Mouse (Mus musculus): ENCODE results near the gene Spata16. TPM values are rescaled to one million over a fixed set of nuclear protein-coding genes. Genes with fewer than 3 reads are reported as not detected.

Spata16 gene
- total and polyA plus RNA-seq, 3 experiments = not detected

GRCm38 (mm10) chr3:26847935-26848334 is 210.5 kb downstream of the Spata16 start:
- Histone ChIP-seq H3K4me1 (ENCODE audit: control insufficient read depth in 1 of 2, insufficient read depth in 2 of 2, low read length in 2 of 2) (no peaks in the 10 kb centered on the region), H3K4me3 (ENCODE audit: control insufficient read depth in 1 of 2, insufficient read depth in 1 of 2, low read depth in 2 of 2, low read length in 2 of 2) (no peak overlapping the region), H3K9ac (ENCODE audit: control insufficient read depth, low read depth, low read length, poor library complexity, severe bottlenecking) (no peak overlapping the region), H3K36me3 (ENCODE audit: control insufficient read depth in 1 of 2, insufficient read depth in 2 of 2, low read length in 2 of 2) (no peaks in the 10 kb centered on the region), H3K27me3 (ENCODE audit: control insufficient read depth in 1 of 2, insufficient read depth in 2 of 2, low read length in 2 of 2) (no peaks in the 10 kb centered on the region), H3K27ac (ENCODE audit: control insufficient read depth, low read depth, low read length) (no peak overlapping the region), H3K79me2 (ENCODE audit: control insufficient read depth, insufficient read depth, low read length, poor library complexity) (no peaks in the 10 kb centered on the region), H3K9me3 (replicated peaks; ENCODE audit: insufficient read depth, low read length) (no peaks in the 10 kb centered on the region)
- no peak for TF ChIP-seq MEF2A (IDR thresholded peaks at IDR 0.05; ENCODE audit: extremely low read depth, insufficient replicate concordance, low read depth, low read length, poor library complexity, severe bottlenecking)
- DNase-seq (ENCODE audit: low read depth, low spot score) = no peak

- H3K79me2 ChIP-seq (ENCODE audit: control insufficient read depth, insufficient read depth, low read length, poor library complexity) = no peaks in the 10 kb centered on the region
- H3K36me3 ChIP-seq (ENCODE audit: control insufficient read depth in 1 of 2, insufficient read depth in 2 of 2, low read length in 2 of 2) = no peaks in the 10 kb centered on the region
- no peak overlapping the region for H3K4me3 ChIP-seq (ENCODE audit: control insufficient read depth in 1 of 2, insufficient read depth in 1 of 2, low read depth in 2 of 2, low read length in 2 of 2)
- no peaks in the 10 kb centered on the region for H3K27me3 ChIP-seq (ENCODE audit: control insufficient read depth in 1 of 2, insufficient read depth in 2 of 2, low read length in 2 of 2)
- DNase-seq (ENCODE audit: low read depth, low spot score) = no peak
- TF ChIP-seq POLR2AphosphoS5 (IDR thresholded peaks at IDR 0.05; ENCODE audit: borderline replicate concordance, low read depth, low read length) = no peak
- no peak overlapping the region for H3K9ac ChIP-seq (ENCODE audit: control insufficient read depth, low read depth, low read length, poor library complexity, severe bottlenecking)
- H3K9me3 ChIP-seq (replicated peaks; ENCODE audit: insufficient read depth, low read length) = no peaks in the 10 kb centered on the region
- no peaks in the 10 kb centered on the region for H3K4me1 ChIP-seq (ENCODE audit: control insufficient read depth in 1 of 2, insufficient read depth in 2 of 2, low read length in 2 of 2)
- H3K27ac ChIP-seq (ENCODE audit: control insufficient read depth, low read depth, low read length) = no peak overlapping the region
These were observed 212.8 kb downstream of the Spata16 start for GRCm38 (mm10) chr3:26850207-26850606.

- no peak for DNase-seq (ENCODE audit: low read depth, low spot score)
- TF ChIP-seq POLR2AphosphoS2 (IDR thresholded peaks at IDR 0.05; ENCODE audit: low read length) = no peak
- no peak for TF ChIP-seq EP300 (IDR thresholded peaks at IDR 0.05; ENCODE audit: low read depth in 1 of 2, low read length in 2 of 2)
- TF ChIP-seq MAZ (IDR thresholded peaks at IDR 0.05; ENCODE audit: low read depth, low read length) = no peak
- TF ChIP-seq USF1 (IDR thresholded peaks at IDR 0.05; ENCODE audit: low read depth, low read length) = no peak
- H3K36me3 ChIP-seq (ENCODE audit: control insufficient read depth in 1 of 2, insufficient read depth in 2 of 2, low read length in 2 of 2) = no peaks in the 10 kb centered on the region
- no peaks in the 10 kb centered on the region for H3K9me3 ChIP-seq (replicated peaks; ENCODE audit: insufficient read depth, low read length)
- no peak overlapping the region for H3K27ac ChIP-seq (ENCODE audit: control insufficient read depth, low read depth, low read length)
- no peaks in the 10 kb centered on the region for H3K79me2 ChIP-seq (ENCODE audit: control insufficient read depth, insufficient read depth, low read length, poor library complexity)
- no peak overlapping the region for H3K4me3 ChIP-seq (ENCODE audit: control insufficient read depth in 1 of 2, insufficient read depth in 1 of 2, low read depth in 2 of 2, low read length in 2 of 2)
- no peaks in the 10 kb centered on the region for H3K27me3 ChIP-seq (ENCODE audit: control insufficient read depth in 1 of 2, insufficient read depth in 2 of 2, low read length in 2 of 2)
- H3K4me1 ChIP-seq (ENCODE audit: control insufficient read depth in 1 of 2, insufficient read depth in 2 of 2, low read length in 2 of 2) = no peaks in the 10 kb centered on the region
- no peak overlapping the region for H3K9ac ChIP-seq (ENCODE audit: control insufficient read depth, low read depth, low read length, poor library complexity, severe bottlenecking)
These were observed 213.5 kb downstream of the Spata16 start for GRCm38 (mm10) chr3:26850691-26851563.

- Histone ChIP-seq H3K4me3 (ENCODE audit: control insufficient read depth in 1 of 2, insufficient read depth in 1 of 2, low read depth in 2 of 2, low read length in 2 of 2) (no peak overlapping the region), H3K9ac (ENCODE audit: control insufficient read depth, low read depth, low read length, poor library complexity, severe bottlenecking) (no peak overlapping the region), H3K27ac (ENCODE audit: control insufficient read depth, low read depth, low read length) (no peak overlapping the region), H3K79me2 (ENCODE audit: control insufficient read depth, insufficient read depth, low read length, poor library complexity) (no peaks in the 10 kb centered on the region), H3K4me1 (ENCODE audit: control insufficient read depth in 1 of 2, insufficient read depth in 2 of 2, low read length in 2 of 2) (no peaks in the 10 kb centered on the region), H3K9me3 (replicated peaks; ENCODE audit: insufficient read depth, low read length) (no peaks in the 10 kb centered on the region), H3K27me3 (ENCODE audit: control insufficient read depth in 1 of 2, insufficient read depth in 2 of 2, low read length in 2 of 2) (no peaks in the 10 kb centered on the region), H3K36me3 (ENCODE audit: control insufficient read depth in 1 of 2, insufficient read depth in 2 of 2, low read length in 2 of 2) (no peaks in the 10 kb centered on the region)
- TF ChIP-seq NRF1 (IDR thresholded peaks at IDR 0.05; ENCODE audit: insufficient read depth, low read depth, low read length, poor library complexity, severe bottlenecking) (no peak), CHD2 (IDR thresholded peaks at IDR 0.05; ENCODE audit: low read length) (no peak), MXI1 (IDR thresholded peaks at IDR 0.05; ENCODE audit: low read depth, low read length) (no peak), TAL1 (IDR thresholded peaks at IDR 0.05; ENCODE audit: low read length) (no peak), BHLHE40 (IDR thresholded peaks at IDR 0.05; ENCODE audit: borderline replicate concordance, low read depth, low read length) (no peak), MAX (IDR thresholded peaks at IDR 0.05; ENCODE audit: low read length) (no peak)
- DNase-seq (ENCODE audit: low read depth, low spot score) = no peak
These were observed 216.1 kb downstream of the Spata16 start for GRCm38 (mm10) chr3:26853557-26853956.
